Mouse (Mus musculus): ENCODE data around the gene Golgb1.

DNA sequence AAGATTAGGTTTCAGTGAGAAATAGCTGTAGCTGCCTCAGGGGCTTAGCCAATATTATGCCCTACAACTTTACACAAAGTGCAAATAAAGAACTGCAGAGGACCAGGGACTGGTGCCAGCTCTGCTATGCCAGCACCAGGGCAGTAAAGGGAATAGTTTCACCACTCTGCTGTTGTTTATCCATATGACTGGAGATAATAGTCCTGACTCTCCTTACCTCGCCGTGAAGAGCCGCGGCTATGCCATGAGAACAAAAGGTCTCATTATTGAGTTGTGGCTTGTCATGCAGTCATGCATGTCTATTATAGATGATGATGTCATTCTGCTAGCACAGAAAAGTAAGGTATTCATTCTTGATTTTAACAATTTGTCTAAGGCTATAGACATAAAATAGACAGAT is 67.0 kb downstream of the Golgb1 start:
- no peak for TF ChIP-seq CTCF (IDR thresholded peaks at IDR 0.05; ENCODE audit: extremely low read depth, insufficient read length, insufficient replicate concordance, low read depth, low read length)
- TF ChIP-seq POLR2A (IDR thresholded peaks at IDR 0.05; ENCODE audit: low read depth, low read length): no peak

Data from small intestine, adult 2 months (tissue).